Mouse (Mus musculus): ENCODE measurements around the gene Ica1.
A peak's percentile ranks its signal among the peaks of the same experiment; 100 is the strongest.

The Ica1 gene

DNA sequence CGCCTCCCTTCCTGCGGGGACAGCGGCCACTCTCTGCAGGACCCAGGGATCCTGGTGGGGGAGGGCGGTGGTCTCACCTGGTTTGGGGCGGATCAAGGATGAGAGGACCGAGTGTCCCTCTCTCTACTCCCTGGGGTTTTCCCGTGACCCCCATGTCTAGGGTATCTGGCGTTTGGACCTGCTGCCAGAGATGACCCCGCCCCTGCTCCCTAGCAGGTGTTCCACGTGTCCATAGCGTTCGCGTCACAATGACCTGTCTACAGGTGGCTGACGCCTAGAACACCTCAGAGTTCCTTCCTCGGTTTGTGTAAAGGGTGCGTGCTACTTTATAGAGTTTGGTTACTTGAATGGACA, at the start of gene Ica1:
Gene Ica1, minus strand, starts transcription at position 193 of the 354 bp plus-strand sequence.
- no peak for DNase-seq

DNA sequence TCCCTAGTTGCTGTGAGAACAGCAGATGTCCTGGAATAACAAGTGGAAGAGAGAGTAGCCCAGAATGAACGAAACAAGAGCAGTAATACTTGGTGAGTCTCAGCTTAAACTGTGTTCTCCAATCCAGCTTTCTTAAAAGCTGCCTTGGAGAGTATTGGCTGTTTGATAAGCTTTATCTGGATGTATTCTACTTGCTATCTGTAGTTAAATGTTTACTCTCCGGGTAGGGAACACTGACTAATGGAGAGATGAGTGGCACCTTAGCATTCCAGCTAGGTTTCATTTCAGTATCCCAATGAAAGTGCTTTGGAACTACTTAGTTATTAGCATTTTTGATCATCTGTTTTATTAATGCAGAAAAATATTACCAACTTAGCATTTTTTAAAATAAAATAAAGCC, 41.6 kb upstream of the Ica1 start:
- DNase-seq = no peak

- DNase-seq = no peak
These were observed 36.2 kb upstream of the Ica1 start for GRCm38 (mm10) chr6:8814332-8815002.

DNA sequence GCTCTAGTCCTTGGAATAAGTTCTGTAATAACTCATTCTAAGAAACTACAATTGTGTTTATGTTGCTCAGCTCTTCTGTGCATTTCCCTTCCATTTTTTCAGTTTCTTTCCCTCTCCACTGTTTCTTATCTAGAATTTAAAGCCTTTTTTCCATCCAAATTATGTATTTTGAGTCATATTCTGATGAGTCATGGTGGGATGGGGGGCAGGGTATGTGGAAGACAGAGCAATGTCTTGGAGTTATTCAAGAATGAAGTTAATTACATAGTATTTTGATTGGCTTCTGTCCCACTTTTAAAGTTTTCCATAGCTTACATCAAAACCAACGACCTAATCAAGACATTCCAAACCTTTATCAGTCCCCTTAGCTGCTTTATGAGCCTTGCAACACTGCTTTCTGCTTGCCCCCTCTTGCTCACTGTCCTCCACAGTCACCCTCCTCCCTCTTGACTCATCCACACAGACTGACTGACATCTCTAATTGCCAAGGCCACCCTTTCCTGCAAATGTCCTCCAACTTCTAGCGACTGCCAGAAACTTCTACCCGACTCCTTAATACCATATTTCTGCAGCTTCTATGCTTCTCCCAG, 24.4 kb upstream of the Ica1 start:
- DNase-seq = no peak

DNA sequence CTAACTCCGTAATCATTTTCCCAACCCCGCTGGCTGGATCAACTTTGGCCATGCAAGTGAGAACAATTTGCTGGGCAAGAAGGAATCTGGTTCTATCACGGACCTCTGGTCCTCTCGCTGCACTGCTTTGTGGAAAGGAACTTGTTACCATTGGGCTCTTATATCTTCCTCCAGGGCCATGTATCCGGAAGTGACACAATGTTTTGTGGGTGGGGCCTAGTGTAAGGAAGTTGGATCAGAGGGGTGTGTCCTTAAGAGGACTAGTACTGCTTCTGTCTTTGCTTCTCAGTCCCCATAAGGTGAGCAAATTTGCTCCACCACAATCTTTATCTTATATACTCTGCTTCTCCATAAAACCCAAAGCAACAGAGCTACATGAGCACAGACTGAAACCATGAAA, 14.1 kb upstream of the Ica1 start:
- no peak for DNase-seq

- DNase-seq = no peak
These were observed 13.5 kb upstream of the Ica1 start for GRCm38 (mm10) chr6:8791781-8792180.

- DNase-seq = no peak
These were observed 2.3 kb upstream of the Ica1 start for GRCm38 (mm10) chr6:8780618-8781017.

GRCm38 (mm10) chr6:8777411-8778295, 635 bp downstream of the Ica1 start:
- DNase-seq = peak; percentile 97

DNA sequence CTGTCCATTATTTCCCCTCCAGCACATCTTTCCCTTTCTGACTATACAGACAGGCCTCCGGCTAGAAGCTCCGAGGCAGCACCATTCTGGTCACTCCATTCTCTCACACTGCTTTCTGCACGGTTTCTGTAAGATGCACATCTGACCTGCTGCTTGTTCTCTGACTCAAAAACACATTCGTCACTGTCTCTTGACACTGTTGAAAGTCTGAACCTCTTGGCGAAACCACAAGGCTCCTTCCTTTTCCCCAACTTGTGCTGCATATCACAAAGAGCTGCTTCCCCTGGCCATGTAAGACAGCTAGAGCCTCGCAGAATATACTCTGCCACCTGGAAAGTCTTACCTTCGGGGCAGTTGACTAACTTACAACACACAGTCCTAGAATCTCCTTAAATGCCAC, 6.7 kb downstream of the Ica1 start:
- no peak for DNase-seq

GRCm38 (mm10) chr6:8770341-8770740, 7.9 kb downstream of the Ica1 start:
- peak; percentile 94 for DNase-seq

- no peak for DNase-seq
These were observed 8.5 kb downstream of the Ica1 start for GRCm38 (mm10) chr6:8769803-8770202.

DNA sequence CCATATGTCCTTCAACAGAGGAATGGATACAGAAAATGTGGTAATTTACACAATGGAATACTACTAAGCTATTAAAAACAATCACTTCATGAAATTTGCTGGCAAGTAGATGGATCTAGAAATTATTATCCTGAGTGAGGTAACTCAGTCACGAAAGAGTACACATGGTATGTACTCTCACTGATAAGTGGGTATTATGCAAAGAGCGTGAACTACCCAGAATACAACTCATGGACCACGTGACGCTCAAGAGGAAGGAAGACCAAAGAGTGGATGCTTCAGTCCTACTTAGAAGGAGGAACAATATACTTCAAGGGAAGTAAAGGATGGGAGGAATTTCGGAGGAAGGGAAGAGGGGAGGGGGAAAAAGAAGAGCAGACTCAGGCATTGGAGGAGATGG, 11.6 kb downstream of the Ica1 start:
- no peak for DNase-seq

- no peak for DNase-seq
These were observed 12.5 kb downstream of the Ica1 start for GRCm38 (mm10) chr6:8765801-8766200.

- DNase-seq = peak; percentile 7
These were observed 13.2 kb downstream of the Ica1 start for GRCm38 (mm10) chr6:8765064-8765463.

GRCm38 (mm10) chr6:8760708-8761294, 17.5 kb downstream of the Ica1 start:
- DNase-seq = peak; percentile 54

GRCm38 (mm10) chr6:8759901-8760300, 18.4 kb downstream of the Ica1 start:
- DNase-seq = peak; percentile 65

DNA sequence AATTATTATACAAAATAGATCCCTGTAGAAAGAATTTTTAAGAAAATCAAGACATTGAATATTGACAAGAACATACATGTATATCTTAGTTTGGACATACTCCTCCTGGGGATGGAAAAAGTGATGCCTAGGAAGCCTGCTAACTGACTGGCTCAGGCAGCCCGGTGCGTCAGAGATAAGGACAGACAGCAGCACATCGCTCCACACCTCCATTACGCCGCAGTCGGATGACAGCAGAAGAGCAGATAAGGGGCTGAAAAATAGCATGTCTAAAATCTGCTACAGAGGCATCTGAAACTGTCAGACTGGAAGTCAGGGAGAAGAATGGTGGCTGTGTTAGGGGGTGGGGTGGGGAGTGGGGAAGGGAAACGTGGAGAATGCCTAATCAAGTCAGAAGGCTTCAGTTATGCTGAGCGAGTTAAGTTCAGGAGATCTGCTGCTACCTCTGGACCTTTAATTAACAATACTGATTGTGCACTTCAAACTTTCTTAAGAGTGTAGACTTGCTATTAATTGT, 22.5 kb downstream of the Ica1 start:
- peak; percentile 83 for DNase-seq

GRCm38 (mm10) chr6:8754486-8754885, 23.8 kb downstream of the Ica1 start:
- DNase-seq = peak; percentile 66

DNA sequence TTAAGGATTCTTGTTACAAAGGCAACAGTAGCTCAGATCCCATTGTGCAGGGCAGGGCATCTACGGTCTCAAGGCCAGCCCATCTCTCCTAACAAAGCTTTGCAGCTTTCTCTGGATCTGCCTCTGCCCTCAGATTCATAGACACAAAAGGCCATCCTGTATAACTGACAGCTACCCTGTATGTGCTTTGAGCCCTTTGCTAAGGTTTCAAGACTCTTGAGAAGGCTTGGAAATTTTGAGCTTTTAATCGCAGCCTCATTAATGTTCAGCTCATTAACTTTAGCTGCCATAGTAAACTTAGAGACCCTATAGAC, 24.6 kb downstream of the Ica1 start:
- peak; percentile 66 for DNase-seq

DNA sequence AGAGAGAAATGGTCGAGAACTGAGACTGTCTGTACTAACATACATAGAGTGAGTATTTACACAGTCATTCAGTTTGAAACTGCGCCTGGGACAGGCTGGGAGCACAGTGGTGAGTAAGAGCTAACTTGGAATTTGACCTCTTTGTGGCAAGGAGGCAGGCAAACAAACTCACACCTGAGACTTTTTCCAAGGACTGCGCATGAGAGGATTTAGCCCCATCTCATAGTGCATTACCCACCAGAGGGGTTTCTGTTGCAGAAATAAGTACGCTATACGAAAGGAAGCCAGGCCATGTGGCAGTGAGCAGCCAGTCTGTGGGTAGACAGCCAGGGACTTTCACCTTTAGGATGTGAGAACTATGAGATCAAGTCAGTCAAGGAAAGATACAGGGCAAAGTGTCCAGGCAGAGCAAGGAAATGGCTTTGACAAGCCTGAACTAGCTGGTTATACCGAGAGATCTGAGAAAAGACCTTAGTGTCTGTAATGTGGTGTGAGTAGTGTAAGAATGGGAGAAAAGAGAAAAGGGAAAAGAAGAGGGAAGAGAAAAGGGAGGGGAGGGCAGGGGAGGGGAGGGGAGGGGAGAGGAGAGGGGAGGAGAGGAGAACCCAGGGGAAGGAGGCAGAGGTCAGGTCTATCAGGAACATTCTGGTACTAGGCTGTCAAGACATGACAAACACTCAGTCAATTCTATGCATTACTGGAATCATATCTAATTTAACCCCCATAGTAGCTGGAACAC, 25.1 kb downstream of the Ica1 start:
- peak; percentile 77 for DNase-seq

GRCm38 (mm10) chr6:8744886-8745285, 33.4 kb downstream of the Ica1 start:
- DNase-seq = no peak

GRCm38 (mm10) chr6:8744273-8744785, 34.0 kb downstream of the Ica1 start:
- peak; percentile 87 for DNase-seq

DNA sequence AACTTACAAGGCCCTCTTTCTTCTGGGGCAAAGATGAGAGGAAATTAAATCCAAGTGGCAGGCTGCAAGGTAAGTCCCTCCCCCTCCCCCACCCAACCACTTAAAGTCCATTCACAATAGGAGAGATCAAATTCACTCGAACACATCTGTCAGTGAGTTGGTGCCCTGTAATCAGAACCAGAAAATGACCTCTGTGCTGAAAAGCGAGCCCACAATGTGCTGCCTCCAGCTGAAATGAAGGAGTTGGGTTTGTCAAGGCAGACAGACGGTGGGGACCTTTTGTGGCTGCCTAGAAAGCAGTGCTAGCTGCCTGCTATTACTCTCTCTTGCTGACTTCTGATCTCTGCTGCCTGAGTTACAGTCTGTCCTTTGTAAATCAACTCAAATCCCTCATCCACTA, 35.8 kb downstream of the Ica1 start:
- DNase-seq = peak; percentile 35
